Mouse (Mus musculus): ENCODE results near the gene Il1rn. TPM values are rescaled to one million over a fixed set of nuclear protein-coding genes. Genes with fewer than 3 reads are reported as not detected.

The Il1rn gene
- polyA plus RNA-seq, 1 experiment from 2014 or later, result 0.15 TPM

- WGBS, result 89% methylated on average over 2 of the region's 2 CpGs
- no peaks in the 10 kb centered on the region for H3K36me3 ChIP-seq (ENCODE audit: control insufficient read depth, insufficient read depth, low read length)
- no peak for ATAC-seq (ENCODE audit: low FRiP score)
- no peak overlapping the region for H3K9ac ChIP-seq (ENCODE audit: low read length)
- no peaks in the 10 kb centered on the region for H3K27me3 ChIP-seq (ENCODE audit: control insufficient read depth, insufficient read depth, low read length)
- no peaks in the 10 kb centered on the region for H3K4me1 ChIP-seq (ENCODE audit: control insufficient read depth, insufficient read depth, low read length)
- no peaks in the 10 kb centered on the region for H3K9me3 ChIP-seq (ENCODE audit: control insufficient read depth, low read length)
- no peak overlapping the region for H3K4me2 ChIP-seq
- no peak overlapping the region for H3K27ac ChIP-seq (ENCODE audit: low read depth, low read length)
- DNase-seq (ENCODE audit: low spot score, missing footprints), result no peak
- H3K4me3 ChIP-seq (ENCODE audit: low read depth, low read length), result no peak overlapping the region
These were observed 50.3 kb downstream of the Il1rn start for GRCm38 (mm10) chr2:24386964-24387320.

- no peak for ATAC-seq (ENCODE audit: low FRiP score)
- Histone ChIP-seq H3K27me3 (ENCODE audit: control insufficient read depth, insufficient read depth, low read length) (no peaks in the 10 kb centered on the region), H3K9ac (ENCODE audit: low read length) (no peak overlapping the region), H3K4me3 (ENCODE audit: low read depth, low read length) (no peak overlapping the region), H3K4me2 (no peak overlapping the region), H3K4me1 (ENCODE audit: control insufficient read depth, insufficient read depth, low read length) (no peaks in the 10 kb centered on the region), H3K9me3 (ENCODE audit: control insufficient read depth, low read length) (no peaks in the 10 kb centered on the region), H3K36me3 (ENCODE audit: control insufficient read depth, insufficient read depth, low read length) (no peaks in the 10 kb centered on the region), H3K27ac (ENCODE audit: low read depth, low read length) (no peak overlapping the region)
- DNase-seq (ENCODE audit: low spot score, missing footprints), result no peak
- WGBS, result 86% methylated on average over 4 of the region's 4 CpGs
These were observed 51.0 kb downstream of the Il1rn start for GRCm38 (mm10) chr2:24387361-24388283.

- no peaks in the 10 kb centered on the region for H3K36me3 ChIP-seq (ENCODE audit: control insufficient read depth, insufficient read depth, low read length)
- DNase-seq (ENCODE audit: low spot score, missing footprints) (no peak), ATAC-seq (ENCODE audit: low FRiP score) (no peak)
- no peaks in the 10 kb centered on the region for H3K9me3 ChIP-seq (ENCODE audit: control insufficient read depth, low read length)
- no peak overlapping the region for H3K9ac ChIP-seq (ENCODE audit: low read length)
- no peak overlapping the region for H3K4me2 ChIP-seq
- 75% methylated on average over 2 of the region's 2 CpGs for WGBS
- no peaks in the 10 kb centered on the region for H3K4me1 ChIP-seq (ENCODE audit: control insufficient read depth, insufficient read depth, low read length)
- no peak overlapping the region for H3K27ac ChIP-seq (ENCODE audit: low read depth, low read length)
- no peaks in the 10 kb centered on the region for H3K27me3 ChIP-seq (ENCODE audit: control insufficient read depth, insufficient read depth, low read length)
- H3K4me3 ChIP-seq (ENCODE audit: low read depth, low read length), result no peak overlapping the region
These were observed 56.6 kb downstream of the Il1rn start for GRCm38 (mm10) chr2:24393251-24393650.

- DNase-seq (ENCODE audit: low spot score, missing footprints), result no peak
These were observed 60.5 kb downstream of the Il1rn start for GRCm38 (mm10) chr2:24397115-24397514.

GRCm38 (mm10) chr2:24400711-24401110, 64.1 kb downstream of the Il1rn start:
- Histone ChIP-seq H3K9me3 (ENCODE audit: control insufficient read depth, low read length) (no peaks in the 10 kb centered on the region), H3K9ac (ENCODE audit: low read length) (no peak overlapping the region)
- 88% methylated on average over 3 of the region's 3 CpGs for WGBS

More at GRCm38 (mm10) chr2:24397115-24397514, 60.5 kb downstream of the Il1rn start:
- H3K27ac ChIP-seq (ENCODE audit: low read depth, low read length), result no peak overlapping the region
- H3K9me3 ChIP-seq (ENCODE audit: control insufficient read depth, low read length), result no peaks in the 10 kb centered on the region
- no peaks in the 10 kb centered on the region for H3K27me3 ChIP-seq (ENCODE audit: control insufficient read depth, insufficient read depth, low read length)
- no peak for ATAC-seq (ENCODE audit: low FRiP score)
- WGBS, result 12% methylated on average over 2 of the region's 2 CpGs
- no peaks in the 10 kb centered on the region for H3K36me3 ChIP-seq (ENCODE audit: control insufficient read depth, insufficient read depth, low read length)
- no peak overlapping the region for H3K4me2 ChIP-seq
- no peak overlapping the region for H3K4me3 ChIP-seq (ENCODE audit: low read depth, low read length)
- no peak overlapping the region for H3K9ac ChIP-seq (ENCODE audit: low read length)
- no peaks in the 10 kb centered on the region for H3K4me1 ChIP-seq (ENCODE audit: control insufficient read depth, insufficient read depth, low read length)

More at GRCm38 (mm10) chr2:24400711-24401110, 64.1 kb downstream of the Il1rn start:
- DNase-seq (ENCODE audit: low spot score, missing footprints), result no peak
- Histone ChIP-seq H3K4me2 (no peak overlapping the region), H3K27me3 (ENCODE audit: control insufficient read depth, insufficient read depth, low read length) (no peaks in the 10 kb centered on the region; the same call in 1 of the 2 replicates), H3K4me3 (ENCODE audit: low read depth, low read length) (no peak overlapping the region), H3K36me3 (ENCODE audit: control insufficient read depth, insufficient read depth, low read length) (no peaks in the 10 kb centered on the region), H3K4me1 (ENCODE audit: control insufficient read depth, insufficient read depth, low read length) (no peaks in the 10 kb centered on the region), H3K27ac (ENCODE audit: low read depth, low read length) (no peak overlapping the region)
- ATAC-seq (ENCODE audit: low FRiP score), result no peak

Other genes with a start within 250 kb of the Il1rn start
- not detected in 2 replicates for gene Tbpl2, start 240.3 kb upstream of the Il1rn start, polyA plus RNA-seq (2014; fragmentation: Nextera tagmentation; extraction: Ambion mirVana)
- gene Il1f8, start 183.7 kb upstream of the Il1rn start, polyA plus RNA-seq (2014; fragmentation: Nextera tagmentation; extraction: Ambion mirVana), result not detected in 2 replicates
- gene Il1f9, start 150.4 kb upstream of the Il1rn start, polyA plus RNA-seq (2014; fragmentation: Nextera tagmentation; extraction: Ambion mirVana), result not detected in 2 replicates
- gene Il1f6, start 121.4 kb upstream of the Il1rn start, polyA plus RNA-seq (2014; fragmentation: Nextera tagmentation; extraction: Ambion mirVana), result not detected in 2 replicates
- not detected in 2 replicates for gene Il1f5, start 59.9 kb upstream of the Il1rn start, polyA plus RNA-seq (2014; fragmentation: Nextera tagmentation; extraction: Ambion mirVana)
- gene Il1f10, start 45.7 kb upstream of the Il1rn start, polyA plus RNA-seq (2014; fragmentation: Nextera tagmentation; extraction: Ambion mirVana), result not detected in 2 replicates
- gene Psd4, start 30.7 kb downstream of the Il1rn start, polyA plus RNA-seq (2014; fragmentation: Nextera tagmentation; extraction: Ambion mirVana), result 0.36 TPM in 2 replicates
- gene Pax8, start 138.7 kb downstream of the Il1rn start, polyA plus RNA-seq (2014; fragmentation: Nextera tagmentation; extraction: Ambion mirVana), result 3.1 and 3.4 TPM in 2 replicates